Mouse (Mus musculus) ES-Bruce4 (cell line): ENCODE data around the gene Znrf3. TPM values are rescaled to one million over a fixed set of nuclear protein-coding genes. Genes with fewer than 3 reads are reported as not detected.

ENCODE experiments used
- H3K27ac ChIP-seq: 2 replicates; pipeline ENCODE4 v1.5.1; 2012; ENCODE audit warnings: low read length, inconsistent platforms; ENCODE audit not compliant: insufficient read depth
- H3K27me3 ChIP-seq: 2 replicates; pipeline ENCODE4 v1.6.1; 2012; ENCODE audit warnings: mild to moderate bottlenecking, low read length, inconsistent platforms; ENCODE audit not compliant: control insufficient read depth, poor library complexity, insufficient read depth, severe bottlenecking
- H3K36me3 ChIP-seq: 2 replicates; pipeline ENCODE4 v1.6.1; 2012; ENCODE audit warnings: inconsistent platforms, mild to moderate bottlenecking, low read length, moderate library complexity; ENCODE audit not compliant: control insufficient read depth, poor library complexity, insufficient read depth, severe bottlenecking
- H3K4me1 ChIP-seq: one replicate; pipeline ENCODE4 v1.8.1; 2011; ENCODE audit warnings: low read length; ENCODE audit not compliant: control insufficient read depth, insufficient read depth
- H3K4me3 ChIP-seq: 2 replicates; pipeline ENCODE4 v1.5.1; 2011; ENCODE audit warnings: low read depth, mild to moderate bottlenecking, low read length
- H3K9ac ChIP-seq: 2 replicates; pipeline ENCODE4 v1.6.1; 2012; ENCODE audit warnings: low read depth, mild to moderate bottlenecking, inconsistent platforms; ENCODE audit not compliant: poor library complexity, severe bottlenecking
- H3K9me3 ChIP-seq: replicated peaks from 2 replicates; pipeline ENCODE4 v1.6.1; 2012; ENCODE audit warnings: mild to moderate bottlenecking, low read length, inconsistent platforms; ENCODE audit not compliant: control insufficient read depth, poor library complexity, insufficient read depth, severe bottlenecking
- CTCF ChIP-seq: IDR thresholded peaks from one replicate; pipeline ENCODE4 v1.8.1; 2011; ENCODE audit warnings: low read depth, low read length
- EP300 ChIP-seq: IDR thresholded peaks from 2 replicates; pipeline ENCODE4 v1.6.1; 2011; ENCODE audit warnings: low read depth, low read length; ENCODE audit not compliant: insufficient read depth
- POLR2A ChIP-seq: IDR thresholded peaks from one replicate; pipeline ENCODE4 v1.8.1; 2011; ENCODE audit warnings: low read length; ENCODE audit not compliant: insufficient read depth
- polyA plus RNA-seq: library from polyadenylated mRNA; stranded (reverse); fragments of >200 nt; gene quantifications from 2 replicates; pipeline ENCODE4 v1.2.4, GENCODE M21; 2011; ENCODE audit warnings: low read depth; ENCODE audit not compliant: missing spikeins, insufficient read depth, insufficient read length

Znrf3 gene
- polyA plus RNA-seq, 1 experiment: 15.8 TPM

DNA sequence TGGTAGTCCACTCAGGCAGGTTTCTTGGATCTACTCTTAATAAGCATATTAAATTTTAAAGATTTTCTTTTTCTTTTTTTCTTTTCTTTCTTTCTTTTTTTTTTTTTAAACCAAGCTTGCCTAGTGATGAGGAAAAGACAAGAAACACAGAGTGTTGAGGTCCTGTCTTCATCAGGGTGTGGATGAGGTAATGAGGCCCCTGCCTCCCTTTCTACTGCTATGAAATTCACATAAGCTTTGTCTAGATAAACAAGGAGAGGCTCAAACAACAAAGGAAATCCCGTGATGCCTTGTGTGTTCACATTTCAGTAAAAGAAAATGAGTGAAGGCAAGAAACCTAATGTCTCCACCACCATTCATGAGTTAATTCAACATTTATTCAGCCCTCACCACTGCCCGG is 196.4 kb downstream of the Znrf3 start:
- Histone ChIP-seq H3K9me3 (no peaks in the 10 kb centered on the region), H3K27me3 (no peaks in the 10 kb centered on the region)
- no peak for TF ChIP-seq CTCF
- no peak for TF ChIP-seq EP300
- TF ChIP-seq POLR2A: no peak

DNA sequence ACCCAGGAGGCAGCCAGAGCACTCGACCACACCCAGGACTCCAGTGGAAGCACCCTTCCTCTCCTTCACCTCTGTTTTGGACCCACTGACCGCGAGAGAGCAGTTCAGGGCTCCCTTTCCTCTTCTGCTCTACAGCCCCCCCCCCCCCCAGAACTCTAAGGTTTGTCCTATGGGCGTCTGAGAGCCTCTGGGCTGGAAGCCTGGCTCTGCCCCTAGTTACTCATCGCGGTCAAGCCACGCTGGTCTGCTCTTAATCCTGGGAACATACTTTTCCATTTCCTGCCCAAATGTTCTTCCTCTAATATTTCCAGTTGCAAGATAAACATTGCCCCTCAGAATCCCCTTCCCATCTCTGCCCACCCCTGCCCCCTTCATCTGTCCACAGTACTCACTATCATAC is 199.2 kb downstream of the Znrf3 start:
- TF ChIP-seq POLR2A (no peak), CTCF (no peak), EP300 (no peak)
- Histone ChIP-seq H3K9ac (no peak overlapping the region), H3K27ac (no peak overlapping the region), H3K27me3 (no peaks in the 10 kb centered on the region), H3K4me3 (no peak overlapping the region), H3K4me1 (peaks cover 5% of the 10 kb centered on the region), H3K9me3 (no peaks in the 10 kb centered on the region), H3K36me3 (no peaks in the 10 kb centered on the region)

More for the DNA sequence above, 196.4 kb downstream of the Znrf3 start:
- peaks cover 3% of the 10 kb centered on the region for H3K4me1 ChIP-seq
- no peaks in the 10 kb centered on the region for H3K36me3 ChIP-seq
- no peak overlapping the region for H3K9ac ChIP-seq
- no peak overlapping the region for H3K4me3 ChIP-seq
- H3K27ac ChIP-seq: no peak overlapping the region

DNA sequence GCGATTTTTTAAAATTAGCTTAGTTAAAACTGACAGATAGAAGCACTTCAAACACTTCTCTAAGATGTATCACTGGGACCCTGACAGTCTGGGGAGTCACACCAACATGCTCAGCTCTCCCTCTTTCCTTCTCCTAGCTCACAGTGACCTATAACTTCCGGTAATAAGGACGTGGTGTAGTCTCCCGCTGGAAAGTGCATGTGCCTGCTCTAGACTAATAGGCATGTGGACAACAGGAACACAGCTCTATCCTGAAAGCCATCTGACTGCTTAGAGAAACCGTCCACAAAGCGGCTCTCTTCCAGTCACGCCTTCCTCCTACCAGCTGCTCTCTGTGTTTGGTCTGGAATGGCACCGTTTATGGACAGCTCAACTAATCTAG is 199.9 kb downstream of the Znrf3 start:
- H3K4me1 ChIP-seq: peaks cover 5% of the 10 kb centered on the region
- TF ChIP-seq CTCF (no peak), POLR2A (no peak), EP300 (no peak)
- no peak overlapping the region for H3K4me3 ChIP-seq

DNA sequence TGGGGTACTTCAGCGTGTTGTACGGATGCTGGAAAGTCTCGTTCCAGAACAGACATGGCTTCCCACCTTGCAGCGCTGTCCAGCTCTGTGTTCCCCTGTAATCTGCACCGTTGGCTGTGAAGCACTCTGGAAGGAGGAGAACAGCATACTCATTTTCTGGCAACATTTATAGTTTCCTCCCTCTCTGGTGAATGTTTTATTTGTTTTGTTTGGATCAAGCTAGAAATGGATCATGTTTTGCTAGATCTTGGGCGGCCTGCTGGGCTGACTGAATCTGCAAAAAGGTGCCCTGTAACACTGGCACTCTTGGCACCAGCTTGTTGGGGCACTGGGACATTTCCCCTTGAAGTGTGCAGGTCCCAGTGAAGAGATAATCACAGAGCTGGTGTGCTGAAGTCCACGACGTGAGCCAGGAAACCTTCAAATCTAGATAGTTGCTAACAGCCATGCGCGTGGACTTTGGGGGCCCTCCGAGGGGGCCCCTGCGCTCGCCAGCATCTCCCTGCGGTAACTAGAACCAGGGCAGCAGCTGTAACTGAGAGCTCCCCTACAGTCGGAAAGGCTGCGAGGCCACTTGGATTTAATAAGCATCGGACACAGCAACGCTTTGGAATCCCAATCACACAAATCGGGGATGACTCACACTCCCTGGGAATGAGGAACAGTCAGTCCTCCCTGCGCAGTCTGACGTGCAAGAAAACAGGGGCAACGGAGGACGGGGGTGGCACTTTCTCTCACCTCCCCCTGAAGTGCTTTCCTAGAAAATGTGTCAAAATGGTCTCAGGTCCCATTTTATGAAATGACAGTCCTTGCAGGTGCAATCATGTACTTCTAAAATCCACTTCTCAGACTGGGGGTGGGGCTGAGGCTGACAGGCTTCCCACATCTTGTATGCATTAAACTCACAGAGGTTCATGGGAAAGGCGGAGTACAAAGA is 200.6 kb downstream of the Znrf3 start:
- Histone ChIP-seq H3K4me3 (no peak overlapping the region), H3K36me3 (no peaks in the 10 kb centered on the region), H3K27me3 (no peaks in the 10 kb centered on the region), H3K9ac (no peak overlapping the region), H3K9me3 (no peaks in the 10 kb centered on the region), H3K4me1 (peaks cover 5% of the 10 kb centered on the region), H3K27ac (no peak overlapping the region)
- no peak for TF ChIP-seq CTCF
- no peak for TF ChIP-seq POLR2A
- no peak for TF ChIP-seq EP300

More for the DNA sequence above, 199.9 kb downstream of the Znrf3 start:
- Histone ChIP-seq H3K27me3 (no peaks in the 10 kb centered on the region), H3K9me3 (no peaks in the 10 kb centered on the region), H3K9ac (no peak overlapping the region), H3K27ac (no peak overlapping the region), H3K36me3 (no peaks in the 10 kb centered on the region)

DNA sequence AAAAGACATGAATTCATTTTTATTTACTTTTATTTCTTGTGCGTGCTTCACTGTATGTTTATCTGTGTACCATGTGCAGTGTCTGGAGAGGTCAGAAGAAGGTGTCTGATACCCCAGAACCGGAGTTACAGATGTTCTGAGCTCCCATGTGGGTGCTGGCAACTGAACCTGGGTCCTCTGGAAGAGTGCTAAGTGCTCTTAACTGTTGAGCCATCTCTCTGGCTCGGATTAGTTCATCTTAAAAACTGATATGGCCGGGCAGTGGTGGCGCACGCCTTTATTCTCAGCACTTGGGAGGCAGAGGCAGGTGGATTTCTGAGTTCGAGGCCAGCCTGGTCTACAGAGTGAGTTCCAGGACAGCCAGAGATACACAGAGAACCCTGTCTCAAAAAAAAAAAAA is 201.4 kb downstream of the Znrf3 start:
- Histone ChIP-seq H3K9me3 (no peaks in the 10 kb centered on the region), H3K4me3 (no peak overlapping the region), H3K9ac (no peak overlapping the region), H3K36me3 (no peaks in the 10 kb centered on the region), H3K4me1 (peaks cover 6% of the 10 kb centered on the region), H3K27me3 (no peaks in the 10 kb centered on the region), H3K27ac (no peak overlapping the region)
- TF ChIP-seq EP300 (no peak), POLR2A (no peak), CTCF (no peak)

DNA sequence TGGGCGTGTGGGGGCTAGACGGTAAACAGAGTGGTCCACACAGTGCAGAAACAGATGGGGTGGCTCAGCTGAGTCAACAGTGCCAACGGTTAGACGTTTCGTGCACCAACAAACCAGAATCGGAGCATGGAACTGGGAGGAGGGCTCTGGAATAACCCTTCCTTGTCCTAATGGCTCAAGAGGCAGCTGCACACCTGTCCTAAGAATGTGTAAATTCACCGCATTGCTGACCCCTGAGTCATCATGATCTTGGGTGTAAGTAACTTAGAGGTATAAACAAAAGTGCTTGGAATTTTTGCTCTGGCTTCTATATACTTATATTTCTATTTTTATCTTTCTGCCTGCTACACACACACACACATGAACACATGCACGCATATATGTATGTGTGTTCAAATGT is 202.5 kb downstream of the Znrf3 start:
- Histone ChIP-seq H3K36me3 (0 out of 2 replicates have a peak, but pooled peaks cover 1% of the 10 kb centered on the region), H3K9ac (no peak overlapping the region), H3K4me3 (no peak overlapping the region), H3K27ac (no peak overlapping the region), H3K27me3 (no peaks in the 10 kb centered on the region), H3K9me3 (no peaks in the 10 kb centered on the region), H3K4me1 (peaks cover 7% of the 10 kb centered on the region)
- TF ChIP-seq POLR2A (no peak), CTCF (no peak), EP300 (0 out of 2 replicates have a peak, but pooled peaks have one; percentile 63)
